Mouse (Mus musculus) ES-E14 (cell line): ENCODE measurements around the gene 4930524B15Rik.

Source experiments
- HCFC1 ChIP-seq: IDR thresholded peaks from 2 replicates; pipeline ENCODE4 v1.6.1; 2012; ENCODE audit warnings: low read length, inconsistent platforms, borderline replicate concordance; ENCODE audit not compliant: insufficient read depth
- MAFK ChIP-seq: IDR thresholded peaks from 2 replicates; pipeline ENCODE4 v1.6.1; 2014; ENCODE audit warnings: mild to moderate bottlenecking, low read depth, low read length, inconsistent platforms; ENCODE audit not compliant: insufficient read depth
- ZC3H11A ChIP-seq: IDR thresholded peaks from 2 replicates; pipeline ENCODE4 v1.6.1; 2012; ENCODE audit warnings: low read depth, mild to moderate bottlenecking, inconsistent platforms, low read length, borderline replicate concordance
- ZNF384 ChIP-seq: IDR thresholded peaks from 2 replicates; pipeline ENCODE4 v1.6.1; 2012; ENCODE audit warnings: low read depth, low read length, inconsistent platforms

- TF ChIP-seq HCFC1 (no peak), ZNF384 (no peak), ZC3H11A (no peak), MAFK (no peak)
Measured at GRCm38 (mm10) chr11:31936910-31937525, 28.4 kb upstream of the 4930524B15Rik start.
